Mouse (Mus musculus): ENCODE measurements at regions not wholly inside any gene's neighbourhood (a gene's known extent, or its start where the extent isn't known, plus 50 kb on each side); places are given as distances from the start of the nearest gene placed in this dataset.
"Not testable (repeated sequence)": the region's sequence is repeated elsewhere in the genome, so short reads cannot be mapped to it uniquely, and the experiment has no call there.

DNA sequence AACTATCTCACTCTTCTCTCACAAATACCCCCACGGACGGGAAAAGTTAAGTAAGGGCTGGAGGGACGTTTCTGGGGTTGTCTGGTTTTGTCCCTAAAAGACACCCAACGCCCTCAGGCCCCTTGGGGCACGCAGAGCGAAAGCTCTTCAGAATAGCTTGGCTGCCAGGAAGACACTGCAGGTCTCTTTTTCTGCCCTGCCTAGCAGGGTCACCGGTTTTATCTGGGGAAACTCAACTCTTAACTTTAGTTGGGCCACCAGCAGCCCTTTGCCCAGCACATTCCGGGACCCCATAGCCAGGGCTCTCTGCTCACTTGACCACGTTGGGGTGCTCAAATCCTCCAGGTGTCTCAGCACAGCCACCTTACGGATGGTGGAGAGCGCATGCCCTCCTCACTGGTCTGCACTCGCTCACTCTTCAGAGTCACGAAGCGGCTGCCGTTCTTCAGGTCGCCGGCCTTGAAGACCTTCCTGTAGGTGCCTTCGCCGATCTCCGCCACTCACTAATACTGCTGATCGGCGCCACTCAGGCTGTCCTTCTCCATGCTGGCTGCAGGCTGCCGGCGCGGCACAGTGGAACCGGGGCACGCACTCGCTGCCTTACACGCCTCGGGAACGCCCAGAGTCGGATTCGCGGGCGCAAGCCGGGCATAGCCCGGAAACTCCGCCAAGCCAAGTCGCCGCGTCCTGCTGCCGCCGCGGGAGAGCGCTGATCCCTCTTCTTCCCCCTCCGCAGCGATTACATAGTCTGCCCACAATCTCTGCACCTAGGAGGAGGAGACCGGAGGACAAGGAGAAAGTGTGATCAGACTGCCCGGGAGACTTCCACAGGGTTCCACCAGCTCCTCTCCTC is 83.0 kb downstream of the Ulbp1 start:
- DNase-seq (ENCODE audit: low spot score in 2 of 2) = peak; percentile 3 to 8
- intact Hi-C loops (cut with DNase I) = no loop called here

DNA sequence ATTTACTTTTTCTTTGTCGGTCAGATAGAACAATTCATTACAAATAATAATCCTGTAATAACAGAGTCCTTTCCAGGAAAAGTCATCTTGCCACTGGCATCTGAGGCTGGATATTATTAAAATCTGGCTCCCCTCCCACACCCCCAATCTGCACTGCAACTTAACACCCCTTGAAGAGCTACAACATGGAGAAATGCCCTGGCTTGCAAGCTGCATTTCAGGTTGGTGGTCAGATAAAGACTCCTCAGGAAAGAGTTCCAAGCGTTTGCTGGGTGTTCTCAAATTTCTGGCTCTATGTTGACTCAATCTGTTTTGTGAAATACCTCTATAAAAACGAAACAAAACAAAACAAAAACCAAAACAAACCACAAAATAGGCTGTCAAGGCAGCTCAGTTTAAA is 114.6 kb downstream of the Ulbp1 start:
- DNase-seq (ENCODE audit: low spot score in 2 of 2) = not testable (repeated sequence)
- intact Hi-C loops (cut with DNase I) = loop anchor here (1.0 kb wide), 1 partner anchor 54 kb away; no protein-coding TSS in a partner anchor

DNA sequence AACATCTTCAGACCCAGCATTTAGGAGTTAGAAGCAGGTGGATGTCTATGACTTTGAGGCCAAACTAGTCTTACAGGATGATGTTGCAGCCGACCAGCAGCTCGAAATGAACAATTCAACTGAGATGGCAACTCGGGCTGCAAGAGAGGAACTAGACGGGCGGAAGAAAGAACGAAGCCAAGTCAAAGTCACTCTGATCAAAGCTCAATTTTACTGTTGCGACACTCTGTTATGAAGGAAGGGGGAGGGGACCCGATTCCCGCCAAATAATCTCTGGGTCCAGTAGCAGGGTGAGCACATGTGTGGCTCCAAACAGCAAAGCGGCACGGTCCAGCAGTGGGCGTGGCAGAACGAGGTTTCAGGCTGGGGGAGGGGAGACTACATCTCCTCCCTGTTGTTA is 129.1 kb downstream of the Ulbp1 start:
- intact Hi-C loops (cut with DNase I); DNase-seq (ENCODE audit: low spot score in 2 of 2): not testable (repeated sequence)

DNA sequence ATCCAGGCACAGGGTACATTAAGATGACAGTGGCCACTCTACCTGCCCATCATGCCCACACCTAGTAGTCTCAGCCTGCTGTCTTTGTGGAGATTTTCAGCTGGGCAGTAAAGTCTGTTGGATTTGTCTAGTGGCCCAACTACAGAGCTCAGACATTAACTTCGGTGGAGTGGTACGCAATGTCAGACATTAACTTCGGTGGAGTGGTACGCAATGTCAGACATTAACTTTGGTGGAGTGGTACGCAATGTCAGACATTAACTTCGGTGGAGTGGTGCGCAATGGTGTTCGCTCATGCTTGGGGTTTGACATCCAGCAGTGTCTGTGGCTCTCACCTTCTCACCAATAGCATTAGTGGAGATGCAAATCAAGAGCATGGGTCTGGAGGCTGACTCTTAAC is 129.7 kb downstream of the Ulbp1 start:
- intact Hi-C loops (cut with DNase I); DNase-seq (ENCODE audit: low spot score in 2 of 2): not testable (repeated sequence)

DNA sequence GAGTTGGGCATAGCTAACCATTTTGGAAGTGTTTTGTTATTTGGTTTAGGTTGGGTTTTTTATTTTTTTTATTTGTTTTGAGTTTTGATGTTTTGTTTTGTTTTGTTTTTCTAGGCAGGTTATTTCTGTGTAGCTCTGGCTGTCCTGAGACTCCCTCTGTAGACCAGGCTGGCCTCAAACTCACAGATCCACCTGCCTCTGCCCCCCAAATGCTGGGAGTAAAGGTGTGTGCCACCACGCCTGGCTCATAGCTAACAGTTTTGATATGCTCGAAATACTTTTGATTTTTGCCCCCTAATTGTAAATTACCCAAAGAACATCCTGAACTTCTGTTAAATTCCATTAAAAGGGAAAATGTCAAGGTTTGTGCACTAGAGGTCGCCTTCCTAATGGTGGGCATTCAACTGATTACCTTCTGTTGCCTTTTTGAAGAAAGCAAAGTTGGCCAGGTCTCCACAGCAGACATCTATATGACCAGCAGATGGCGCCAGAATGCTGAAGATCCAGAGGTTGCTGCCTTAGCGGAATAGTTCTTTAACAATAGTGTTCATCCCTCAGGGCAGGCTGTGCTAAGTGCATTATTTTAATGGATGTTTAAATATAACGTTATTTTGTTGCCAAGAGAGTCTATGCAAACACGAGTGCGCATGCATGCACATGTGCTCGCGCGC is 121.2 kb upstream of the Cnksr3 start:
- peak; percentile 72 to 81 for DNase-seq (ENCODE audit: low spot score in 2 of 2)
- intact Hi-C loops (cut with DNase I) = loop anchor here (5.0 kb wide), 1 partner anchor 269 kb away; no protein-coding TSS in a partner anchor

DNA sequence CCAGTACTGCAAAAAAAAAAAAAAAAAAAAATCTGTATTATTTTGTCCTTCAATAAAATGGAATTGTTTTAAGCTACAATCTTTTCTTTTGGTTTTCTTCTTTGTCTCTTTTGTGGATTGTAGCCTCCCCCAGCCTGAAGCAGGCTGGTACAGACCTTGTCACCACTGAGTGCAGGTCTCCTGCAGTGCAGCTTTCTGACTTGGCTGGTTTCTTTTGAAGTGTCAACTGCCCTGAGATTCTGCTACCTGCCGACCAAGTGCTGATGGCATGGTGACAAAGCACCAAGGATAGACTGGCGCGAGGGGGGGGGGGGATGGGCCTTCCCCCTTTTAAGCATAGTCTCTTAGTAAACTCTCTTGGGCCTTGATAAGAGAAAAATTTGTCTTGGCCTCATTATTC is 116.2 kb upstream of the Cnksr3 start:
- no peak for DNase-seq (ENCODE audit: low spot score in 2 of 2)
- intact Hi-C loops (cut with DNase I) = no loop called here

DNA sequence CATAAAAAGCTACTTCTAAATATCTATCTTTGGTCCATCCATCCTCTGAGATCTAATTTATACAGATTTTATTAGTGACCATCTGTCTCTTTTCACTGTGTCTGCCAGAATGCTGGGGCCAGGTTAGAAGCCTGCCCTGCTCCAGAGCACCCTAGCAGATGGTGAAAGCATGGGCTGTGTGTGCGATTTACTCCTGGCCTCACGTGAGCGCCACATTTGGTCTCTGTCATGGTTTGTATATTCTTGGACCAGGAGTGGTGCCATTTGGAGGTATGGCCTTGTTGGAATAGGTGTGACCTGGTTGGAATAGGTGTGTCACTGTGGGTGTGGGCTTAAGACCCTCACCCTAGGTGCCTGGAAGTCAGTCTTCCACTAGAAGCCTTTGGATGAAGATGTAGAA is 115.0 kb upstream of the Cnksr3 start:
- DNase-seq (ENCODE audit: low spot score in 2 of 2); intact Hi-C loops (cut with DNase I): not testable (repeated sequence)

DNA sequence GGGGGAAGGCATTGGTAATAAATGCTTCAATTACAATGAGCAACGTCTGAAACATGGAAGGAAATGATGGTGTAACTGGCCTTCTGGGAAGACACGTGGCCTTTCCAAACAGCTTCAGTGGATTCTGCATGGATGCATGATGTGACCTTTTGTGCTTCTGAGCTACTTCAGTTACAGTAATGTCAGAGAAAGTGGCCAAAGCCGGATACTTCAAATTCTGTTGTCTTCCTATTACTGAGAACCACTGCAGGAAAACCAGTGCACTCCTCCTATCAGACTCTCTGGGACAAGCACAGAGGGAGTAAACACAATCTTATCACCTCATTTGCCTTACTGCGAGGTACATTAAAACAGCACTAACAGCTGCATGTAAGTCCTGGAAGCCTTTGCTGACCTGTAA is 113.0 kb upstream of the Cnksr3 start:
- DNase-seq (ENCODE audit: low spot score in 2 of 2) = no peak
- intact Hi-C loops (cut with DNase I) = no loop called here

DNA sequence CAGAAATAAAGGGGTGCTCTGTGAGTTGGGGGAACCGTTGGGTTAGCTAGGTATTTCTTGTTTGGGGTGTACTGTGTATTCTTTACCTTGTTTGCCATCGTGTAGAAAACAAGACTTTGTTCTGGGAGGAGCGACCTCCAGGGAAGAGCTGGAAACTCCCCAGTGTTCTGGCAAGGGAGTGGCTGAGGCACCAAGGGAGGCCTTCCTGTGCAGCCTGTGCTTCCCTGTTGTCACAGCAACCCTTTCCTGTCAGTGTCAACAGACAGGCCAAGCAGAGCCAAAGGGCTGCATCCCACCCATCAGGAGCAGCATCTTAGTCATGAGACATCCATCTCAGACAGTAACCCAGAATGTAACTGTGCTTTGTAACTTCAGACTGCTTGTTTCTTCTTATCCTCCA is 111.2 kb upstream of the Cnksr3 start:
- intact Hi-C loops (cut with DNase I) = no loop called here
- no peak for DNase-seq (ENCODE audit: low spot score in 2 of 2)

DNA sequence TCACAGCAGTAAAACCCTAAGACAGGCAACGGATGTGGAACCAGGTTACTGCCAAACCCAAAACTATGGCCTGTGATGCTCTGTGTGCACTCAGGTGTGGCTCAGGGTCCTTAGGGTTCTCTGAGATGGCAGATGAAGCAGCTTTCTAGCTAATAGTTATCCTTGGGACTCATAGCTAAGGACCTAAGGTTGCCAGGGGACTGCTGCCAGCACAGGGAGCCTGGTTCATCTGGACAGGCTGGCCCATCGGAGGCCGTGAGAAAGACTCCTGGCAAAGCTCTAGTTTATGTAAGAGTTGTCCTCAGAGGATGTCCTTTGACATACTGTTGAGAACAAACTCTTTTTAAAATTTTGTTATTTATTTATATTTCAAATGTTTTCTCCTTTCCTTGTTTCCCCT is 97.9 kb upstream of the Cnksr3 start:
- intact Hi-C loops (cut with DNase I) = no loop called here
- DNase-seq (ENCODE audit: low spot score in 2 of 2) = no peak

DNA sequence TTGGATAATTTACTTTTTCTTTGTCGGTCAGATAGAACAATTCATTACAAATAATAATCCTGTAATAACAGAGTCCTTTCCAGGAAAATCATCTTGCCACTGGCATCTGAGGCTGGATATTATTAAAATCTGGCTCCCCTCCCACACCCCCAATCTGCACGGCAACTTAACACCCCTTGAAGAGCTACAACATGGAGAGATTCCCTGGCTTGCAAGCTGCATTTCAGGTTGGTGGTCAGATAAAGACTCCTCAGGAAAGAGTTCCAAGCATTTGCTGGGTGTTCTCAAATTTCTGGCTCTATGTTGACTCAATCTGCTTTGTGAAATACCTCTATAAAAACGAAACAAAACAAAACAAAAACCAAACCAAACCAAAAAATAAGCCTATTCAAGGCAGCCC is 93.8 kb upstream of the Cnksr3 start:
- DNase-seq (ENCODE audit: low spot score in 2 of 2); intact Hi-C loops (cut with DNase I): not testable (repeated sequence)

DNA sequence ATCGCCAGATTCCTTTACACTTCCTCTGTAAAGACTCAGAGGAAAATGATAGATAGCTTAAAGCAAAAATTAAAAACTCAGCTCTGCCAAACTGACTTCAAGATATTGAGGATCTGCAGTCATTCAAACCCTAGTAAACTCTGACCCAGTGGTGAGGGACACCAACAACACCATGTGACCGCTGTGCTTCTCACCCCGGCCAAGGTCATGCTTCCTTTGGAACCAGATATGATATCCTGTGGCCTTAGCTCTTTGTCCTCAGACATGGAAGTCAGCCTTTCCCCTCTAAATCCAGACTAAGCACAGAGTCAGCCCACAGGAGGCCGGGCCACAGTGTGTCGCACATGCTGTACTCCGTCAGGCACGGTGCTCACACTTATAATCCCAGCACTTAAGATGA is 86.3 kb upstream of the Cnksr3 start:
- intact Hi-C loops (cut with DNase I) = no loop called here

DNA sequence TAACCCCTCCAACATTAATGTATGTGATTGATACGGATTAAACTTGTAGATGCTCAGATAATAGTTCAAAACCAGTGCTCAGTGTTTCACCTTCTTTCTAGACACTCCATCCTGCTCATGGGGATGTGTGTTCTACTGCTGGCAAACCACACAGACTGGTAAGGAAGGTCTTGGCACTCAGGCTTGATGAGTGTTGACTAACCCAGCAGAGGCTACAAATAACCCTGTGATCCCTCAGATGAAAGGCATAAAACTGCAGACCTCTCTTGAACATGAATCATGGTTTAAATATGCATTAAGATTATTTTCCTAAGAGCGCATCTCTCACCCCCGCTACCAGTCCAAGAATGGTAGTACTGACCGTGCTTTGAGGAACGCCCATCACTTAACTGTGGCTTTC is 83.9 kb upstream of the Cnksr3 start:
- intact Hi-C loops (cut with DNase I) = no loop called here
- no peak for DNase-seq (ENCODE audit: low spot score in 2 of 2)

More for the DNA sequence above, 86.3 kb upstream of the Cnksr3 start:
- no peak for DNase-seq (ENCODE audit: low spot score in 2 of 2)

DNA sequence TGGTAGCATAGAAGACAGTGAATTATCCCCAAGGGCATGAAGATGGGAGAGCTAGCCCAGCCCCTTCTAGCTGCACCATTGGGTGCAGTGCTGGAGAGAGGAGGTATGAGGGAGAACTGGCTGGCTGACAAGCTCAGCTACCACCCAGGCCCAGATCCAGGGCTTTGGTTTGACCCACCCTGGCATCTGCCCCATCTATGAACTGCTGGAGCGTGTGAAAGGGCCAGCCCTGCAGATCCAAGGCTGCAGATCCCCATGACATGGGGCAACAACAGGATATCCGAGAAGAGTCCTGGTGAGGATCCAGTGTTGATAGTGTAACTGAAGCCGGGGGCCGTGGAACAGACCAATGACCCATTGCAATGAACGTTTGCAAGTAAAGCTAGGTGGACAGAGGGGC is 81.2 kb upstream of the Cnksr3 start:
- intact Hi-C loops (cut with DNase I) = no loop called here
- no peak for DNase-seq (ENCODE audit: low spot score in 2 of 2)

DNA sequence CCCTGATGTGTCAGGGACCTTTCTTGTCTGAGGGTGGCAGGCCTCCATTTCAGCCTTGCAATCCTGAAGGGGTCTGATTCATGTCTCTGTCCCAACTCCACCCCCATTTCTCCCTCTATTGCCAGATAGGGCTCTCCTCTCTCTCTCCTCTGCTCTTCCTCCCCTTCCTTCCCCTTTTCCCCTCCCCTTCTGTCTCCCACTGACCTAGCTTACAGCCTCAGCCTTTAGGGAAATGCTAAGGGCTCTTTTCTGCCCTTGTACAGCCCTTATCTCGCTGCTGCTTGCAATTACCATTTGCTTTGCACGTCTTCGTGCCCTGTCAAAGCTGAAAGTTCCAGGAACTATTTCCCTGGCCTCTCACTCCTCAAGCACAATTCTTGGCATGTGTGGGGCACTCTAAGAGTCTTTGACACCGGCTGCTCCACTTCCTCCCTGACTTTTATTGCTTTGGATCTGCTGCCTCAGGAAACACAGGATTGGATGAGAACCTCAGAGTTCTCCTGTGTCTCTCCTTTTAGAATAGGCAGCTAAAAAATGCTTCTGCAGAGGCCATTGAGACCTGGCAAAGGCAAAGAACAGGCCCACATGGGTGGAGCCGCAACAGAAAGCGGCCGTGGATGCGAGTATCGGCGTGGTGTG is 77.9 kb upstream of the Cnksr3 start:
- no peak for DNase-seq (ENCODE audit: low spot score in 2 of 2)
- intact Hi-C loops (cut with DNase I) = no loop called here

DNA sequence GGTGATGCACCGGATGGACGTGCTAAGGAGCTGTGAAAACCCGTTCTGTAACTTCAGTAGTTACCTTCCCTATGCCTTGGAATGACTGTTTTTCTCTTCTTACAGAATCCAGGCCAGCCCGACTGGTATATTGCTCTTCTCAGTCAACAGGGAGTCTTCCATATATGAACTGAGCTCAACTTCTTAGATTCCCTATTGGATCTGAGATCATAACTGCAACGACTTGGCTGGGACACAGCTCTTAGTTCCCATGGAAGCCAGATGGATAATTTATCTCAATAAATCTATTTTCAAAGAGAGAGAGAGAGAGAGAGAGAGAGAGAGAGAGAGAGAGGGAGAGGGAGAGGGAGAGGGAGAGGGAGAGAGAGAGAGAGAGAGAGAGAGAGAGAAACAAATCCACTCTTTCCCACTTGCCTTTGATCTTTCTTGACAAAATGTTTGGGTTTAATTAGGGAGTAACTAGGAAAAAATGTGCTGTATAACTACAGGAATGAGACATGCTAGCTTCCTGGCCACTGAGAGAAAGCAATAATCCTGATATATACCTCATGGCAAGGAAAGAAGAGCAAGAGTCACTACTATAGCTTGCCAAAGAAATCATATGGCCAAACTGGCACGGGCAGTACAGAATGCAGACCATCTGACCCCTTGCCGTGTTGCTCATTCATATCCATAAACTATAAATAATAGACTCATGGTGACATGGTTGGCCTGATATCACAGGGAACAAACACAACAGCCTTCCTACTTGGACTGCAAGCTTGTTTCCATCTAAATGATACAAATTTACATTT is 73.3 kb upstream of the Cnksr3 start:
- DNase-seq (ENCODE audit: low spot score in 2 of 2) = no peak
- intact Hi-C loops (cut with DNase I) = no loop called here

DNA sequence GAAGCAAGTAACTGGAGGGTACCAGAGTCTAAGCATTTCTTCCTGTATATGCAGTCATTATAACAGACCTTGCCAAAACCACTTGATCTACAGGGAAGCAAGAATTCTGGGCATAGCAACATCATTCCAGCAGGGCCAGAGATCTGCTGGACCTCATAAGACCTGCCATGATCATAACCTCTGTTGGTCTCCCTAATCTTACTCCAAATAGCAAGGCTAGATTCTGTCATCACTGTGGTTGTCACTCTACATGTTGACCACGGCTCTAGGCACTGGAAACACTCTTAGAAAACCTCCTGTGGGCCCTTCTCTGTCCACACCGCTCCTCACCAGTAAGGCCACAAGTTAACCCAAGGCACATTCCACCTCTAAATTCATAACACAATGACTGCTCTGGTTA is 68.4 kb upstream of the Cnksr3 start:
- intact Hi-C loops (cut with DNase I) = no loop called here
- DNase-seq (ENCODE audit: low spot score in 2 of 2) = no peak

DNA sequence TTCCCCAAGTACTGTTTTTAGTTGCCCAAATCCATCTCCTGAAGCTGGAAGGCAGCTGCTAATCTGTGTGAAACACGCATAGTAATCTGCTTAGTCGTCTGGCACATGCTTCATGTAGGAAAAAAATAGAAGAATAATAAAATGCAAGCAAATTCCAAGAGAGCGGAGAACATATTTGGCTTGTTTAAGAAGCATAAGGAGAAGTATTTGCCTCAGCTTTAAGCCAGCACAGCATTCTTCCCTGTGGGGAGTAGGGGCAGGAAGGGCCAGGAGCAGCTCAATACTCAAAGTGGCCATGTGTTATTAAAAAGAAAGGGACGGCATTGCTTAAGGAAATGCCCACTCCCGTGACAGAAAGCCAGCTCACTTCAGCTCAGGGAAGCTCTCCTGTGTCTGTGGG is 66.8 kb upstream of the Cnksr3 start:
- no peak for DNase-seq (ENCODE audit: low spot score in 2 of 2)
- intact Hi-C loops (cut with DNase I) = no loop called here

DNA sequence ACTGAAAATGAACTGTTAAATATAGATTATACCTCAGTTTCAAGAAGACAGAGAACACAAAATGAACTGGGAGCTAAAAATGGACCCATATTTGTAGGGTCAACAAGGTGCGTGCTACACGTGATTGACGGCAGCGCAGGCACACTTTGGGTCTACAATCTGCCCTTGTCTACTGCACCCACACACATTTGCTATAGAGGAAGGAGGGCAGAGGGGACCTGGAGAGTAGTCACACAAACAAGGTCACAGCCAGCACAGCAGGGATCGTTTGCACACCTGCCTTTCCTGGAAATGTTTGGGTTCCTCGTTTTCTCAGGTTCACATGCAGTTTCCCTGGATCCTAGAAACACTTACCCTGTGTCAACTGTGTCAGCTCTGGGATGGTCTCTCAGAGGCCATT is 63.3 kb upstream of the Cnksr3 start:
- intact Hi-C loops (cut with DNase I) = no loop called here
- DNase-seq (ENCODE audit: low spot score in 2 of 2) = no peak

DNA sequence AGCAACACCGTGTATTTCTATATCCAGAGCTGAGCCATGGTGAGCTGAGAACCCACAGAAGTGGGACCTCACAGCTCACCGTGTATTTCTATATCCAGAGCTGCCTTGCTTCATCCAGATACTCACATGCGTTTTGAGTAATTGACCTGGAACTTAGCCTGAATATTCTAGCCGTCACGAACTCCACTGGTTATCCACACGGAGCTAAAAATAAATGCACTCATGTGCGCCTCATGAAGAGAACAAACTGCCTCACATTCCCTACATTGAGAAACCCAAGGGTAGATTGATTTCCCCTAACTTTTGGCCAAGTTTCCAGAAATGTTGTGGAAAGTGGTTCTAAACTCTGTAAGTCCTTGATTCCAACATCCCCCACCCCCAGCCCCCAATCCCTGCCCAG is 62.4 kb upstream of the Cnksr3 start:
- intact Hi-C loops (cut with DNase I) = no loop called here
- peak in 1 of 2 experiments; percentile 23 for DNase-seq (ENCODE audit: low spot score in 2 of 2)
